Mouse (Mus musculus): Measurements from ENCODE around the gene B3gat1.

DNA sequence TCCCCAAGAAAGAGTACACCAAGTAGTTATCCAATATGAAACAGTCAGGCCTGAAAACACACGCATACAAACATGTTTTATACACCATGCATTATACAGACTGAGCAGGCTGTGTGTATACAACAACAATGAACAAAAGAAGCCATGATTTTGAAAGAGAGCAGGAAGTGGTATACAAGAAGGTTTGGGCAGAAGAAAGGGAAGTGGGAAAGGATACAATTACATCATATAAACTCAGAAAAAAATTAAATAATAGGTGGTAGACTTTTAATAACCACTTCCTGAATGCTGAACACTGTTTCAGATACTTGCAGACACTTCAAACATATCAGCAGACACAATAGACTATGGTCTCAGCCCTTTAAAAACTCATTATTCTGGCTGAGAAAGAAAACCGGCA, 75.2 kb downstream of the B3gat1 start:
- no peak for TF ChIP-seq USF1 (IDR thresholded peaks at IDR 0.05; ENCODE audit: low read depth)
- no peak for TF ChIP-seq POLR2A (IDR thresholded peaks at IDR 0.05; ENCODE audit: insufficient read length, low read depth)

Measured in myocyte (in vitro differentiated cells).